Mouse (Mus musculus): ENCODE results near the gene Sp1. TPM values are rescaled to one million over a fixed set of nuclear protein-coding genes. Genes with fewer than 3 reads are reported as not detected.
A peak's percentile ranks its signal among the peaks of the same experiment; 100 is the strongest.

Gene Sp1
- 10 to 100 TPM; 20.6 to 21.6 TPM for polyA plus RNA-seq (2017; shearing (Covaris generic))

GRCm38 (mm10) chr15:102405489-102406195 is at the start of gene Sp1:
Gene Sp1, plus strand, starts transcription at chr15:102406143.
- ATAC-seq: peak; percentile 83

- no peak for ATAC-seq
Measured at GRCm38 (mm10) chr15:102356501-102357325, 49.2 kb upstream of the Sp1 start.

GRCm38 (mm10) chr15:102358126-102358525 is 47.8 kb upstream of the Sp1 start:
- no peak for ATAC-seq

GRCm38 (mm10) chr15:102358834-102359233 is 47.1 kb upstream of the Sp1 start:
- ATAC-seq: no peak

- no peak for ATAC-seq
Measured at GRCm38 (mm10) chr15:102362648-102363047, 43.3 kb upstream of the Sp1 start.

- ATAC-seq: no peak
Measured at GRCm38 (mm10) chr15:102364678-102365077, 41.3 kb upstream of the Sp1 start.

- no peak for ATAC-seq
Measured at GRCm38 (mm10) chr15:102366238-102366637, 39.7 kb upstream of the Sp1 start.

- no peak for ATAC-seq
Measured at GRCm38 (mm10) chr15:102366733-102367344, 39.1 kb upstream of the Sp1 start, which contains the start of gene Sp7. Gene Sp7, minus strand, starts transcription at chr15:102367182.

- ATAC-seq: no peak
Measured at GRCm38 (mm10) chr15:102369972-102370371, 36.0 kb upstream of the Sp1 start.

- no peak for ATAC-seq
Measured at GRCm38 (mm10) chr15:102370727-102371126, 35.2 kb upstream of the Sp1 start.

- ATAC-seq: peak; percentile 28
Measured at GRCm38 (mm10) chr15:102376453-102377162, 29.3 kb upstream of the Sp1 start.

- ATAC-seq: peak; percentile 62
Measured at GRCm38 (mm10) chr15:102377163-102377543, 28.8 kb upstream of the Sp1 start.

GRCm38 (mm10) chr15:102377810-102378262 is 28.1 kb upstream of the Sp1 start:
- ATAC-seq: peak; percentile 39

GRCm38 (mm10) chr15:102381575-102381974 is 24.4 kb upstream of the Sp1 start:
- ATAC-seq: peak; percentile 28

GRCm38 (mm10) chr15:102383671-102384070 is 22.3 kb upstream of the Sp1 start:
- ATAC-seq: no peak

- ATAC-seq: no peak
Measured at GRCm38 (mm10) chr15:102386640-102387039, 19.3 kb upstream of the Sp1 start.

- ATAC-seq: no peak
Measured at GRCm38 (mm10) chr15:102388942-102389341, 17.0 kb upstream of the Sp1 start.

- no peak for ATAC-seq
Measured at GRCm38 (mm10) chr15:102392520-102392919, 13.4 kb upstream of the Sp1 start.

- peak; percentile 54 for ATAC-seq
Measured at GRCm38 (mm10) chr15:102393584-102394014, 12.3 kb upstream of the Sp1 start.

- ATAC-seq: no peak
Measured at GRCm38 (mm10) chr15:102395061-102395460, 10.9 kb upstream of the Sp1 start.

GRCm38 (mm10) chr15:102398629-102399028 is 7.3 kb upstream of the Sp1 start:
- ATAC-seq: no peak

Data from activated CD4-positive, CD25-positive, alpha-beta regulatory T cell, adult 4 months (primary cell).